Mouse (Mus musculus) MEL (cell line): ENCODE data around the gene Ndufaf2. TPM values are rescaled to one million over a fixed set of nuclear protein-coding genes. Genes with fewer than 3 reads are reported as not detected.

Source experiments
- DNase-seq: peaks from one replicate; pipeline ENCODE4 v3.0.0; 2011; ENCODE audit warnings: low read depth, low spot score
- H3K27ac ChIP-seq: 2 replicates; pipeline ENCODE4 v1.5.1; 2012; ENCODE audit warnings: low read depth, mild to moderate bottlenecking, control low read depth, low read length, moderate library complexity; ENCODE audit not compliant: control insufficient read depth
- H3K27me3 ChIP-seq, 2 experiments: fragments of 150-350 bp in 1 of 2; sonication (generic) in 1 of 2; 2 replicates each; pipeline ENCODE4 v1.6.1; 2012; ENCODE audit warnings: low read length in 2 of 2, mild to moderate bottlenecking in 2 of 2, improper control_type of control experiment in 1 of 2, moderate library complexity in 1 of 2; ENCODE audit not compliant: insufficient read depth in 2 of 2, control insufficient read depth in 1 of 2
- H3K36me3 ChIP-seq, 2 experiments: 2 replicates each; pipeline ENCODE4 v1.6.1; 2012 to 2014; ENCODE audit warnings: low read length in 2 of 2, improper control_type of control experiment in 1 of 2, inconsistent platforms in 1 of 2, mild to moderate bottlenecking in 1 of 2; ENCODE audit not compliant: insufficient read depth in 2 of 2, control insufficient read depth in 1 of 2
- H3K4me1 ChIP-seq, 2 experiments: fragments of 150-350 bp in 1 of 2; sonication (generic) in 1 of 2; 2 replicates each; pipeline ENCODE4 v1.6.1; 2012; ENCODE audit warnings: low read length in 2 of 2, improper control_type of control experiment in 1 of 2, mild to moderate bottlenecking in 1 of 2; ENCODE audit not compliant: insufficient read depth in 2 of 2, control insufficient read depth in 1 of 2
- H3K4me3 ChIP-seq, 2 experiments: fragments of 150-350 bp in 1 of 2; sonication (generic) in 1 of 2; 2 replicates each; pipeline ENCODE4 v1.5.1; 2012; ENCODE audit warnings: low read depth in 2 of 2, low read length in 2 of 2, mild to moderate bottlenecking in 2 of 2, moderate library complexity in 2 of 2, control low read depth in 1 of 2, improper control_type of control experiment in 1 of 2; ENCODE audit not compliant: control insufficient read depth in 1 of 2, insufficient read depth in 1 of 2
- H3K79me2 ChIP-seq: 2 replicates; pipeline ENCODE4 v1.6.1; 2012; ENCODE audit warnings: mild to moderate bottlenecking, low read length, moderate library complexity; ENCODE audit not compliant: control insufficient read depth, poor library complexity, insufficient read depth
- H3K9ac ChIP-seq: 2 replicates; pipeline ENCODE4 v1.6.1; 2012; ENCODE audit warnings: low read depth, mild to moderate bottlenecking, control low read depth, low read length, moderate library complexity; ENCODE audit not compliant: control insufficient read depth, poor library complexity, severe bottlenecking
- H3K9me3 ChIP-seq: fragments of 150-350 bp; sonication (generic); replicated peaks from 2 replicates; pipeline ENCODE4 v1.6.1; 2012; ENCODE audit warnings: mild to moderate bottlenecking, low read length, improper control_type of control experiment, moderate library complexity; ENCODE audit not compliant: insufficient read depth
- CTCF ChIP-seq, 3 experiments: IDR thresholded peaks in 2 of 3; conservative IDR thresholded peaks in 1 of 3; 2 replicates each; pipeline ENCODE4 v1.5.1; 2011 to 2012; ENCODE audit warnings: low read length in 3 of 3, low read depth in 2 of 3, mild to moderate bottlenecking in 2 of 3, improper control_type of control experiment in 1 of 3, inconsistent platforms in 1 of 3, mixed read lengths in 1 of 3, moderate library complexity in 1 of 3; ENCODE audit not compliant: control insufficient read depth in 1 of 3, insufficient read depth in 1 of 3, poor library complexity in 1 of 3, severe bottlenecking in 1 of 3
- E2F4 ChIP-seq: IDR thresholded peaks from 2 replicates; pipeline ENCODE4 v1.6.1; 2011; ENCODE audit warnings: low read depth, low read length, improper control_type of control experiment, borderline replicate concordance
- EP300 ChIP-seq, 2 experiments: IDR thresholded peaks; 2 replicates each; pipeline ENCODE4 v1.6.1; 2011; ENCODE audit warnings: improper control_type of control experiment in 2 of 2, low read length in 2 of 2, low read depth in 1 of 2, mild to moderate bottlenecking in 1 of 2
- MEF2A ChIP-seq: IDR thresholded peaks from 2 replicates; pipeline ENCODE4 v1.6.1; 2014; ENCODE audit warnings: low read depth, mild to moderate bottlenecking, inconsistent platforms, low read length, improper control_type of control experiment; ENCODE audit not compliant: poor library complexity, insufficient replicate concordance, severe bottlenecking; ENCODE audit errors: extremely low read depth
- MXI1 ChIP-seq: IDR thresholded peaks from 2 replicates; pipeline ENCODE4 v1.6.1; 2011; ENCODE audit warnings: mild to moderate bottlenecking, low read depth, low read length, improper control_type of control experiment
- MYB ChIP-seq: IDR thresholded peaks from 2 replicates; pipeline ENCODE4 v1.6.1; 2011; ENCODE audit warnings: mild to moderate bottlenecking, low read depth, low read length, improper control_type of control experiment
- NELFE ChIP-seq: IDR thresholded peaks from 2 replicates; pipeline ENCODE4 v1.6.1; 2011; ENCODE audit warnings: low read depth, low read length, improper control_type of control experiment
- POLR2AphosphoS5 ChIP-seq: IDR thresholded peaks from 2 replicates; pipeline ENCODE4 v1.6.1; 2012; ENCODE audit warnings: low read depth, borderline replicate concordance, mild to moderate bottlenecking, inconsistent platforms, low read length, moderate library complexity, mixed read lengths
- RAD21 ChIP-seq: IDR thresholded peaks from 2 replicates; pipeline ENCODE4 v1.6.1; 2011; ENCODE audit warnings: mild to moderate bottlenecking, low read depth, low read length, improper control_type of control experiment
- SIN3A ChIP-seq: IDR thresholded peaks from 2 replicates; pipeline ENCODE4 v1.6.1; 2012; ENCODE audit warnings: low read length, improper control_type of control experiment, inconsistent platforms
- SMC3 ChIP-seq: IDR thresholded peaks from 2 replicates; pipeline ENCODE4 v1.6.1; 2011; ENCODE audit warnings: low read depth, low read length, improper control_type of control experiment
- TBP ChIP-seq: IDR thresholded peaks from 2 replicates; pipeline ENCODE4 v1.8.0; 2011; ENCODE audit warnings: low read depth, low read length, improper control_type of control experiment
- TCF12 ChIP-seq: IDR thresholded peaks from 2 replicates; pipeline ENCODE4 v1.6.1; 2014; ENCODE audit warnings: low read depth, mild to moderate bottlenecking, inconsistent platforms, low read length, improper control_type of control experiment, moderate library complexity
- USF1 ChIP-seq: IDR thresholded peaks from 2 replicates; pipeline ENCODE4 v1.6.1; 2014; ENCODE audit warnings: low read depth, mild to moderate bottlenecking, inconsistent platforms, low read length, improper control_type of control experiment, moderate library complexity
- ZC3H11A ChIP-seq: IDR thresholded peaks from 2 replicates; pipeline ENCODE4 v1.6.1; 2012; ENCODE audit warnings: low read depth, mild to moderate bottlenecking, inconsistent platforms, low read length, improper control_type of control experiment
- ZMIZ1 ChIP-seq: IDR thresholded peaks from 2 replicates; pipeline ENCODE4 v1.6.1; 2012; ENCODE audit warnings: low read depth, mild to moderate bottlenecking, inconsistent platforms, low read length, improper control_type of control experiment, moderate library complexity
- polyA plus RNA-seq, 2 experiments: library from polyadenylated mRNA; stranded (reverse) in 1 of 2; unstranded in 1 of 2; fragments of >175 nt in 1 of 2; fragments of >200 nt in 1 of 2; gene quantifications; 2 replicates each; pipeline versions ENCODE4 v1.2.1 to v1.2.4; 2012; ENCODE audit warnings: low replicate concordance in 2 of 2, low read depth in 1 of 2; ENCODE audit not compliant: insufficient read length in 2 of 2, insufficient read depth in 1 of 2, missing spikeins in 1 of 2
- total RNA-seq: library from RNA; depleted of rRNA; stranded (reverse); fragments of 300-350 nt; gene quantifications from 2 replicates; pipeline ENCODE4 v1.2.3, GENCODE M21; 2012

Ndufaf2 gene
- total and polyA plus RNA-seq, 3 experiments: 50.9 to 76.0 TPM; not detected in 1

DNA sequence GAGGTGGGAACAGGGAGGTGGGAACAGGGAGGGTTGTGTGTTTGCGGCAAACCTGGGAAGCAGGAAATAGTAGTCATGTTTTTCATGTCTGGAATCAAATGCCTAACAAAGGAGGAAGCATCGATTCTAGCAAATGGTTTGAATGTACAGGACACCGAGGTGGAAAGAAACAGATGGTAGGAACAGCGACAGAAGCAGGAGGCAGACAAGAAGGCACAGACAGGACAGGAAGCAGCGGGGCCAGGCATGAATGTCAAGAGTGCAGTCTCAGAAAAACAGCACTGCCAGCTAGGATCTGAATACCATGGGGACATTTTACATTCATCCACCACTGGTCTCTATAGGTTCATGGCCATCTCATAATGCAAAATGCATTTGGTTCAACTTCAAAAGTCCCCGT lies 37.1 kb upstream of the Ndufaf2 start:
- no peaks in the 10 kb centered on the region for H3K27me3 ChIP-seq
- H3K4me1 ChIP-seq: peaks cover 0 to 2% of the 10 kb centered on the region in 2 experiments; a peak in 2 of 4 replicates
- no peaks in the 10 kb centered on the region; the same call in 1 of the 2 replicates for H3K79me2 ChIP-seq
- no peak for DNase-seq
- no peak overlapping the region for H3K9ac ChIP-seq
- no peaks in the 10 kb centered on the region for H3K9me3 ChIP-seq
- H3K4me3 ChIP-seq: no peak overlapping the region
- TF ChIP-seq USF1: no peak
- no peak for TF ChIP-seq MXI1
- no peak for TF ChIP-seq E2F4
- TF ChIP-seq TBP: no peak
- no peak for TF ChIP-seq EP300 (IDR thresholded peaks at IDR 0.05; ENCODE audit: low read depth in 1 of 2, low read length in 2 of 2)
- no peak for TF ChIP-seq TCF12
- H3K27ac ChIP-seq: no peak overlapping the region
- H3K36me3 ChIP-seq: peaks cover 0 to 3% of the 10 kb centered on the region in 2 experiments; a peak in 2 of 4 replicates

DNA sequence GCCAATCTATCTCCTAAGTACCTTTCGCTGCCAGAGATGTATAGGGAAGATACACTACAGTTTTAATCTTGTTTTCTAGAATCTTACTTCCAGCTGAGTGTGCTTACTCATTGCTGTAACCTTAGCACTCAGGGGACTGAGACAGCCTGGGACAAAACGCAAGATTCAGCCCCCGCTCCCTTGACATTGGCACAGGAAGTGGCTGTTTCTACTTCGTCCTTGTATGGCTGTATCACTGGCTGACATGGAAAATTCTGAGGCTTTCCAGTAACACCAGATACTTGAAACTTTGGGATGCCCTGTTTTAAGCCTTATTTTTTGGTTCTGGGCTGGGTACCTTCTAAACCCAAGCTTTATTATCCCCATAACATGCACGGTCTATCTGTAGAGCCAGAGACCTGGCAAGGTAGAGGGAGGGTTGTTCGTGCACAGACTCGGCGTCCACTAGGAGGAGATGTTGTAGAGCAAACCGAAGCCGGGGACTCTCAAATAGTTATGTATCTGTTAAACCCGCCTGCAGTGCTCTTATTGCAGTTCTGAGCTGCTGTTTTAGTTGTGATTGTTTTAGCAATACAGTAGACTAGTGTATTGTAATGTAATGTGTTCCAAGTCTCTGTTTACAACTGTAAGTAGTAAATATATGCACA lies 32.8 kb upstream of the Ndufaf2 start:
- Histone ChIP-seq H3K27ac (no peak overlapping the region), H3K9me3 (no peaks in the 10 kb centered on the region), H3K79me2 (peaks cover 5% of the 10 kb centered on the region), H3K36me3 (peaks cover 0 to 14% of the 10 kb centered on the region in 2 experiments; a peak in 2 of 4 replicates), H3K4me3 (no peak overlapping the region), H3K27me3 (no peaks in the 10 kb centered on the region), H3K9ac (no peak overlapping the region), H3K4me1 (peaks cover 0 to 15% of the 10 kb centered on the region in 2 experiments; a peak in 3 of 4 replicates)
- DNase-seq: peak; percentile 70
- no peak for TF ChIP-seq MEF2A
- no peak for TF ChIP-seq NELFE
- TF ChIP-seq SIN3A: peak; percentile 52
- peak; percentile 46 to 80 (median 67) for TF ChIP-seq CTCF (IDR thresholded peaks at IDR 0.05 in 2 of 3, conservative IDR thresholded peaks at IDR 0.05 in 1 of 3; ENCODE audit: control insufficient read depth in 1 of 3, insufficient read depth in 1 of 3, low read depth in 2 of 3, low read length in 3 of 3, poor library complexity in 1 of 3, severe bottlenecking in 1 of 3)
- TF ChIP-seq SMC3: peak; percentile 87
- TF ChIP-seq ZC3H11A: peak; percentile 79
- TF ChIP-seq RAD21: peak; percentile 84

GRCm38 (mm10) chr13:108187994-108188393 lies 29.6 kb upstream of the Ndufaf2 start:
- H3K9me3 ChIP-seq: no peaks in the 10 kb centered on the region
- no peak for TF ChIP-seq POLR2AphosphoS5
- peak; percentile 41; the same call in 1 of the 2 replicates for TF ChIP-seq MXI1
- TF ChIP-seq ZMIZ1: no peak
- no peak for TF ChIP-seq MYB
- TF ChIP-seq SIN3A: no peak
- H3K79me2 ChIP-seq: peaks cover 5% of the 10 kb centered on the region
- peaks cover 0 to 18% of the 10 kb centered on the region in 2 experiments; a peak in 3 of 4 replicates for H3K4me1 ChIP-seq
- H3K36me3 ChIP-seq: peaks cover 0 to 22% of the 10 kb centered on the region in 2 experiments; a peak in 3 of 4 replicates
- H3K27me3 ChIP-seq: no peaks in the 10 kb centered on the region
- peak overlapping the region; percentile 35; the same call in 1 of the 2 replicates for H3K9ac ChIP-seq
- H3K4me3 ChIP-seq: no peak overlapping the region
- no peak overlapping the region; the same call in 1 of the 2 replicates for H3K27ac ChIP-seq
- peak; percentile 28 for DNase-seq
